Mouse (Mus musculus): ENCODE data around the gene Eomes. TPM values are rescaled to one million over a fixed set of nuclear protein-coding genes. Genes with fewer than 3 reads are reported as not detected.

Eomes gene
- polyA plus RNA-seq, 1 experiment from 2014 or later: 0.06 TPM

DNA sequence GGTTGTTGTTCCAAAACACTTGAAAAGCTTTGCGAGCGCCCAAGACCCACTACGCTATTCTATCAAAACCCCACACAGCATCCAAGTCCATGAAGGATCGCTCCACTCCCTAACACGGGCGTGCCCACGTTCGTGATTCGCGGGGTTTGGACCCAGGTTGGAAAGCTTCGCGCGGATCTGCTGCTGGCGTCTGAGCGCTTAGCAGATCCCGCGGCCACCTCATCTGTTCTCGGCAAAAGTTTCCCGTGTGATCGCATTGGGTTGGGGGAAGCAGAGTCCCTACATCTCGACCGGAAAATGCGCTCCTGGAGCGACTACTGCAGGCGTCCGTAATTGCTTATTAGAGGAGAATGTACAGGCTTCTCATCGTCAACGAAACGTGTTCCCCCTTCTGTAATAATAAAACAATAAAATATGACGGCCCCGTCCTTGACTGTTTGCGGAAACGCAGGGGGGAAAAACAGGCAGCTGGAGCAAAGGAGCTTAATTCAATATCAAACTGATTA, 1.2 kb upstream of the Eomes start:
- peaks cover 74% of the 10 kb centered on the region for H3K27me3 ChIP-seq (replicated peaks; ENCODE audit: insufficient read depth, low read length)
- 1% methylated on average over 33 of the region's 33 CpGs for WGBS
- no peaks in the 10 kb centered on the region for H3K36me3 ChIP-seq (ENCODE audit: insufficient read depth, low read length)
- no peaks in the 10 kb centered on the region for H3K9me3 ChIP-seq (ENCODE audit: low read length)
- TF ChIP-seq CTCF (IDR thresholded peaks at IDR 0.05) (no peak), EP300 (IDR thresholded peaks at IDR 0.05) (no peak)
- H3K4me2 ChIP-seq (replicated peaks; ENCODE audit: low read depth, low read length): peak overlapping the region; percentile 70
- H3K4me3 ChIP-seq (ENCODE audit: low read depth, low read length): peak overlapping the region; percentile 42
- 0 out of 2 replicates have a peak, but pooled peaks cover 2% of the 10 kb centered on the region for H3K4me1 ChIP-seq (ENCODE audit: insufficient read depth, low read depth, low read length)
- no peak overlapping the region for H3K9ac ChIP-seq (replicated peaks; ENCODE audit: low read depth)
- H3K27ac ChIP-seq (ENCODE audit: low read length): no peak overlapping the region
- ATAC-seq (no peak), DNase-seq (ENCODE audit: low spot score) (no peak)

DNA sequence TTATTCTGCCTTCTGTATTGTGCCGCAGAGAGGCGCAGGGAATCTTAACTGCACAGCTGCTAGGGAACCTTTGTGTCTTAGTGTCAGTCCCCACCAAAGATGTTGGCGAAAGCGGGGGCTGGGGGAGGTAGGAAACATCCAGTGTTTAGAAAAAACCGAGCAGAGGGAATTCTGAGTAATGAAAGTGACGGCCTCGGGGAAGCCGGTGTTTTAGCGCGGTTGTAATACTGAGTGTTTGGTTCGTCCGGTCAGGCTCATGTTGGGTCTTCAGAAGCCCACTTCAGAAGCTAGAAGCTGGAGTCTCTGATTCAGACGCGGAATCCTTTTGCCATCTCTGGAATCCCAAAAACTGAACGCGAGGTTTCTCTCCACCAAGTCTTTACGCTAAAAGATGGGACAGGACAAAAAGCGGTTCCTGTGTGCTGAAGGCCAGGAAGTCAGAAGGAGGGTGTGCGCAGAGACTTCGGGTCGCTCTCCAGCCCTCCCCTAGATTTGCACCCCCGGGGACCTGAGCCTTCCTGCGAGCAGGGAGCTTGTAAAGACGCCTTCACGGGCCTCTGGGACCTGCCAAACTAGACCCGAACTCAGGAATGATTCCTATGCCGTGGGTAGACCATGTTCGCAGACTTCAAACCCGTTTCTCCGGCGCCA, 606 bp upstream of the Eomes start:
- H3K27ac ChIP-seq (ENCODE audit: low read length): no peak overlapping the region
- H3K9ac ChIP-seq (replicated peaks; ENCODE audit: low read depth): no peak overlapping the region
- ATAC-seq (no peak), DNase-seq (ENCODE audit: low spot score) (no peak)
- peaks cover 80% of the 10 kb centered on the region for H3K27me3 ChIP-seq (replicated peaks; ENCODE audit: insufficient read depth, low read length)
- no peaks in the 10 kb centered on the region for H3K9me3 ChIP-seq (ENCODE audit: low read length)
- 1% methylated on average over 31 of the region's 31 CpGs for WGBS
- 0 out of 2 replicates have a peak, but pooled peaks cover 2% of the 10 kb centered on the region for H3K4me1 ChIP-seq (ENCODE audit: insufficient read depth, low read depth, low read length)
- peak overlapping the region; percentile 70 for H3K4me2 ChIP-seq (replicated peaks; ENCODE audit: low read depth, low read length)
- H3K4me3 ChIP-seq (ENCODE audit: low read depth, low read length): peak overlapping the region; percentile 42
- no peaks in the 10 kb centered on the region for H3K36me3 ChIP-seq (ENCODE audit: insufficient read depth, low read length)
- no peak for TF ChIP-seq CTCF (IDR thresholded peaks at IDR 0.05)
- no peak for TF ChIP-seq EP300 (IDR thresholded peaks at IDR 0.05)

DNA sequence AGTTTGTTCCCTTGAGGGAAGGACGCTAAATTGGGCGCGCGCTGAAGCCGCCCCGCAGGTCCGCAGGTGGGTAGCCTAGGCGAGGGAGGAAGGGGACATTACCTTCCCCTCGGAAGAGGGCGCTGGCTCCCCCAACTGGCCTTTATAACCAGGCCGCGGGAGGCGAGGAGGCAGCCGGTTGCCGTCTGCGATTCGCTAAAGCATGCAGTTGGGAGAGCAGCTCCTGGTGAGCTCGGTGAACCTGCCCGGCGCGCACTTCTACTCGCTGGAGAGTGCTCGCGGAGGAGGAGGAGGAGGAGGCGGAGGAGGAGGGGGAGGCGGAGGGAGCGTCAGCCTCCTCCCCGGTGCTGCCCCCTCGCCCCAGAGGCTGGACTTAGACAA, 436 bp downstream of the Eomes start:
- H3K36me3 ChIP-seq (ENCODE audit: insufficient read depth, low read length): no peaks in the 10 kb centered on the region
- no peaks in the 10 kb centered on the region for H3K9me3 ChIP-seq (ENCODE audit: low read length)
- peak; percentile 16; the same call in 1 of the 2 replicates for ATAC-seq
- H3K27ac ChIP-seq (ENCODE audit: low read length): no peak overlapping the region
- peak overlapping the region; percentile 42 for H3K4me3 ChIP-seq (ENCODE audit: low read depth, low read length)
- H3K9ac ChIP-seq (replicated peaks; ENCODE audit: low read depth): no peak overlapping the region
- 2% methylated on average over 25 of the region's 29 CpGs for WGBS
- H3K4me1 ChIP-seq (ENCODE audit: insufficient read depth, low read depth, low read length): 0 out of 2 replicates have a peak, but pooled peaks cover 2% of the 10 kb centered on the region
- DNase-seq (ENCODE audit: low spot score): no peak
- peaks cover 87% of the 10 kb centered on the region for H3K27me3 ChIP-seq (replicated peaks; ENCODE audit: insufficient read depth, low read length)
- TF ChIP-seq EP300 (IDR thresholded peaks at IDR 0.05) (no peak), CTCF (IDR thresholded peaks at IDR 0.05) (peak; percentile 27; the same call in 1 of the 2 replicates)
- H3K4me2 ChIP-seq (replicated peaks; ENCODE audit: low read depth, low read length): peak overlapping the region; percentile 70

DNA sequence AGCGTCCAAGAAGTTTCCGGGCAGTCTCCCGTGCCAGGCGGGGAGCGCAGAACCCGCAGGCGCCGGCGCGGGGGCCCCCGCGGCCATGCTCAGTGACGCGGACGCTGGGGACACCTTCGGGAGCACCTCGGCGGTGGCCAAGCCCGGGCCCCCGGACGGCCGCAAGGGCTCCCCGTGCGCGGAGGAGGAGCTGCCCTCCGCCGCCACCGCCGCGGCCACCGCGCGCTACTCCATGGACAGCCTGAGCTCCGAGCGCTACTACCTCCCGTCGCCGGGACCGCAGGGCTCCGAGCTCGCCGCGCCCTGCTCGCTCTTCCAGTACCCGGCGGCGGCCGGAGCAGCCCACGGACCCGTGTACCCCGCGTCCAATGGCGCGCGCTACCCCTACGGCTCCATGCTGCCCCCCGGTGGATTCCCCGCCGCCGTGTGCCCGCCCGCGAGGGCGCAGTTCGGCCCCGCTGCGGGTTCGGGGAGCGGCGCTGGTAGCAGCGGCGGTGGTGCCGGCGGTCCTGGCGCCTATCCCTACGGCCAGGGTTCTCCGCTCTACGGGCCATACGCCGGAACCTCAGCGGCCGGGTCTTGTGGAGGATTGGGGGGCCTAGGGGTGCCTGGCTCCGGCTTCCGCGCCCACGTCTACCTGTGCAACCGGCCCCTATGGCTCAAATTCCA, 961 bp downstream of the Eomes start:
- TF ChIP-seq CTCF (IDR thresholded peaks at IDR 0.05) (peak; percentile 54), EP300 (IDR thresholded peaks at IDR 0.05) (no peak)
- 3% methylated on average over 30 of the region's 87 CpGs for WGBS
- H3K9ac ChIP-seq (replicated peaks; ENCODE audit: low read depth): no peak overlapping the region
- no peaks in the 10 kb centered on the region for H3K9me3 ChIP-seq (ENCODE audit: low read length)
- no peaks in the 10 kb centered on the region for H3K36me3 ChIP-seq (ENCODE audit: insufficient read depth, low read length)
- H3K4me2 ChIP-seq (replicated peaks; ENCODE audit: low read depth, low read length): peak overlapping the region; percentile 70
- H3K27ac ChIP-seq (ENCODE audit: low read length): no peak overlapping the region
- H3K4me3 ChIP-seq (ENCODE audit: low read depth, low read length): peak overlapping the region; percentile 42
- DNase-seq (ENCODE audit: low spot score) (peak; percentile 36), ATAC-seq (peak; percentile 66)
- H3K4me1 ChIP-seq (ENCODE audit: insufficient read depth, low read depth, low read length): 0 out of 2 replicates have a peak, but pooled peaks cover 2% of the 10 kb centered on the region
- H3K27me3 ChIP-seq (replicated peaks; ENCODE audit: insufficient read depth, low read length): peaks cover 87% of the 10 kb centered on the region

DNA sequence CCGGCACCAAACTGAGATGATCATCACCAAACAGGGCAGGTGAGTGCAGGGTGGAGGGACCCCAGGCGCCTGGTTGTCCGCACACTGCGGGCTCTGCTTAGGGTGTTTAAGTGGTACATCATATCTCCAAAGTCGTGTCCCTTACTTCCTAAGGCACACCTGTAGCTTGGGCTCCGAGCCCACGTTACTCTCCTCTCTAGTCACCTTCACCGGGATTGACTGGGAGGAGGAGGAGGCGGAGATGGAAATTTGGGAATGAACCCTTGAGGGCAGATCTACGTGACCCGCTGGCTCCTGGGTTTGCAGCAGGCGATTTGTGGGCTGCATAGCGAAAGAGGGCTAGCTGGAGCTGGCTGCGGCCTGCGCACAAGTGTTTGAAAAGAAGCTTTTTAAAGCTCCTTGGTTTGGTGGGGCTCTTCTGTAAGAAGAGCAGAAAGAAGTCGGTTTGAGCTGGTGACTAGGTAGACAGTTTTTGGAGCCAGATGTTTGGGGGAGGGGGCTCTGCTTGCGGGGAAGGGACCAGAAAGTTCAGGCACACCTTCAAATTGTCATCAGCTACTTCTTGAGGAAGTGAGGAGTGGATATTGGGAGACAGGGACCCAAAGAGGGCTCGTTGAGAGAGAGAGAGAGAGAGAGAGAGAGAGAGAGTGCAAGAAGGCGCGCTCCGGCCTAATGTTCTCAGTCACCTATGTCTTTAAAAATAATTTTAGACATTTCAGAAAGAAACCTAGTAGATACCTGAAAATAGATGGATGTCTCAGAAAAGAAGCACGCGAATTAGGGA, 1.7 kb downstream of the Eomes start:
- no peak for TF ChIP-seq EP300 (IDR thresholded peaks at IDR 0.05)
- TF ChIP-seq CTCF (IDR thresholded peaks at IDR 0.05): no peak
- H3K9ac ChIP-seq (replicated peaks; ENCODE audit: low read depth): no peak overlapping the region
- peak overlapping the region; percentile 70 for H3K4me2 ChIP-seq (replicated peaks; ENCODE audit: low read depth, low read length)
- H3K27ac ChIP-seq (ENCODE audit: low read length): no peak overlapping the region
- H3K9me3 ChIP-seq (ENCODE audit: low read length): no peaks in the 10 kb centered on the region
- H3K36me3 ChIP-seq (ENCODE audit: insufficient read depth, low read length): no peaks in the 10 kb centered on the region
- no peak for ATAC-seq
- no peak overlapping the region for H3K4me3 ChIP-seq (ENCODE audit: low read depth, low read length)
- 15% methylated on average over 23 of the region's 23 CpGs for WGBS
- no peak for DNase-seq (ENCODE audit: low spot score)
- H3K4me1 ChIP-seq (ENCODE audit: insufficient read depth, low read depth, low read length): 0 out of 2 replicates have a peak, but pooled peaks cover 2% of the 10 kb centered on the region
- peaks cover 86% of the 10 kb centered on the region for H3K27me3 ChIP-seq (replicated peaks; ENCODE audit: insufficient read depth, low read length)

DNA sequence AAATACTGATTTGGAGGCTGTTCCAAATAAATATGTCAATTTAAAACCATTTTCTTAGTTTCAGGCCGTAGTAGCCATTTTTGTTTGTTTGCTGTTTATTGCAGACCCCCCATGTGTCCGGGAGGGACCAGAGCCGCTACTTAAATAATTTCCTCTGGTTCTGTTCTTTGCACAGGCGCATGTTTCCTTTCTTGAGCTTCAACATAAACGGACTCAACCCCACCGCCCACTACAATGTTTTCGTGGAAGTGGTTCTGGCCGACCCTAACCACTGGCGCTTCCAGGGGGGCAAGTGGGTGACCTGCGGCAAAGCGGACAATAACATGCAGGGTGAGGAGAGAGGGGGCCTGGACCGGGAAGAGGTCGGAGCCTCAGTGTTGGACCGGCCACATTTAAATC, 2.3 kb downstream of the Eomes start:
- ATAC-seq (no peak), DNase-seq (ENCODE audit: low spot score) (no peak)
- no peak for TF ChIP-seq CTCF (IDR thresholded peaks at IDR 0.05)
- no peak for TF ChIP-seq EP300 (IDR thresholded peaks at IDR 0.05)
- Histone ChIP-seq H3K27me3 (replicated peaks; ENCODE audit: insufficient read depth, low read length) (peaks cover 80% of the 10 kb centered on the region), H3K27ac (ENCODE audit: low read length) (no peak overlapping the region), H3K9me3 (ENCODE audit: low read length) (no peaks in the 10 kb centered on the region), H3K36me3 (ENCODE audit: insufficient read depth, low read length) (no peaks in the 10 kb centered on the region), H3K4me1 (ENCODE audit: insufficient read depth, low read depth, low read length) (0 out of 2 replicates have a peak, but pooled peaks cover 2% of the 10 kb centered on the region), H3K4me3 (ENCODE audit: low read depth, low read length) (no peak overlapping the region), H3K9ac (replicated peaks; ENCODE audit: low read depth) (no peak overlapping the region), H3K4me2 (replicated peaks; ENCODE audit: low read depth, low read length) (no peak overlapping the region)
- 7% methylated on average over 14 of the region's 14 CpGs for WGBS

Measured in lung, postnatal 0 days (tissue).